In genomic region chr15:103069173-103069572, GRCm38 (mm10) we compare ENCODE assay signal across 10 mouse cellular contexts. TPM values are rescaled to one million over a fixed set of nuclear protein-coding genes. Genes with fewer than 3 reads are reported as not detected.
DNase-seq lines count a peak whose midpoint lies in the region; ATAC-seq lines count a peak whose summit lies in the region.
"Had no signal": no experiment of that assay in that cellular context is flagged by ENCODE, and none has a peak within 500 bp of the region (broad histone marks: within the 10 kb centered on the region; RNA-seq: fewer than 3 reads in every experiment).

No protein-coding gene starts in this region.

- H3K9ac ChIP-seq in kidney, embryonic 16.5 days (replicated peaks; ENCODE audit: low read length), result peak overlapping the region; percentile 57
- peak overlapping the region; percentile 47; the same call in 1 of the 2 replicates for H3K9ac ChIP-seq in hindbrain, embryonic 16.5 days (ENCODE audit: low read depth, low read length)
- peak overlapping the region; percentile 47; the same call in 1 of the 2 replicates for H3K9ac ChIP-seq in neural tube, embryonic 11.5 days (ENCODE audit: low read length)

- 2% methylated on average over 18 of the region's 18 CpGs for WGBS in kidney, embryonic 16.5 days
- 2% methylated on average over 18 of the region's 18 CpGs for WGBS in hindbrain, embryonic 16.5 days
- under 1% methylated on average over 18 of the region's 18 CpGs for WGBS in neural tube, embryonic 11.5 days

- H3K27ac ChIP-seq in kidney, embryonic 16.5 days (ENCODE audit: low read length), result peak overlapping the region; percentile 77
- H3K27ac ChIP-seq in hindbrain, embryonic 16.5 days (ENCODE audit: low read depth, low read length), result no peak overlapping the region
- peak overlapping the region; percentile 86 for H3K27ac ChIP-seq in neural tube, embryonic 11.5 days (ENCODE audit: low read depth, low read length)

- H3K36me3 ChIP-seq in kidney, embryonic 16.5 days (ENCODE audit: insufficient read depth, low read length), result no peaks in the 10 kb centered on the region
- no peaks in the 10 kb centered on the region for H3K36me3 ChIP-seq in hindbrain, embryonic 16.5 days (ENCODE audit: control insufficient read depth, insufficient read depth, low read length)
- no peaks in the 10 kb centered on the region for H3K36me3 ChIP-seq in neural tube, embryonic 11.5 days (ENCODE audit: control insufficient read depth, insufficient read depth, low read length)

- peak overlapping the region; percentile 54 for H3K4me2 ChIP-seq in kidney, embryonic 16.5 days (replicated peaks; ENCODE audit: low read depth, low read length)
- peak overlapping the region; percentile 47 for H3K4me2 ChIP-seq in hindbrain, embryonic 16.5 days (ENCODE audit: low read length)
- H3K4me2 ChIP-seq in neural tube, embryonic 11.5 days (ENCODE audit: low read depth), result peak overlapping the region; percentile 38

- peaks cover 48% of the 10 kb centered on the region for H3K4me1 ChIP-seq in kidney, embryonic 16.5 days (ENCODE audit: insufficient read depth, low read length)
- peaks cover 7% of the 10 kb centered on the region; the same call in 1 of the 2 replicates for H3K4me1 ChIP-seq in hindbrain, embryonic 16.5 days (ENCODE audit: control insufficient read depth, insufficient read depth, low read depth, low read length)
- H3K4me1 ChIP-seq in neural tube, embryonic 11.5 days (ENCODE audit: control insufficient read depth, insufficient read depth, low read length), result peaks cover 54% of the 10 kb centered on the region

- H3K27me3 ChIP-seq in kidney, embryonic 16.5 days (ENCODE audit: insufficient read depth, low read length), result no peaks in the 10 kb centered on the region
- peaks cover 25% of the 10 kb centered on the region for H3K27me3 ChIP-seq in hindbrain, embryonic 16.5 days (replicated peaks; ENCODE audit: control insufficient read depth, insufficient read depth, low read length)
- H3K27me3 ChIP-seq in neural tube, embryonic 11.5 days (ENCODE audit: control insufficient read depth, insufficient read depth, low read length), result no peaks in the 10 kb centered on the region
- H3K27me3 ChIP-seq: Patski had no signal

- ATAC-seq in kidney, embryonic 16.5 days (ENCODE audit: low FRiP score, low TSS enrichment), result peak; percentile 85
- ATAC-seq in hindbrain, embryonic 16.5 days, result peak; percentile 68
- peak; percentile 71 for ATAC-seq in neural tube, embryonic 11.5 days (ENCODE audit: insufficient read depth, low FRiP score, low TSS enrichment)
- ATAC-seq: Patski had no signal

- H3K4me3 ChIP-seq in kidney, embryonic 16.5 days (ENCODE audit: low read length), result peak overlapping the region; percentile 36
- H3K4me3 ChIP-seq in hindbrain, embryonic 16.5 days (ENCODE audit: low read length), result no peak overlapping the region
- no peak overlapping the region for H3K4me3 ChIP-seq in neural tube, embryonic 11.5 days (ENCODE audit: low read depth, low read length)

- no peaks in the 10 kb centered on the region for H3K9me3 ChIP-seq in kidney, embryonic 16.5 days (ENCODE audit: low read length)
- H3K9me3 ChIP-seq in hindbrain, embryonic 16.5 days (ENCODE audit: control insufficient read depth, low read length), result no peaks in the 10 kb centered on the region
- H3K9me3 ChIP-seq in neural tube, embryonic 11.5 days (ENCODE audit: control insufficient read depth, low read length), result no peaks in the 10 kb centered on the region

- DNase-seq in kidney, adult 18-20 months, result no peak
- DNase-seq in embryo, embryonic 10 days (ENCODE audit: low spot score), result peak; percentile 89
- DNase-seq in neural tube, embryonic 11.5 days (ENCODE audit: low spot score), result peak; percentile 85
- DNase-seq in thymus, postnatal 10 days (ENCODE audit: low spot score in 2 of 2), result no peak
- DNase-seq in layer of hippocampus, postnatal 14 days (ENCODE audit: low spot score in 2 of 2), result no peak
- no peak for DNase-seq in spleen, postnatal 36 days (ENCODE audit: low spot score in 2 of 2)
- DNase-seq: thymus, postnatal 36 days had no signal

RNA-seq across cellular contexts. Expression of gene Hoxc4, which starts 50.4 kb away (rescaled TPM):
- 6.9 and 8.6 TPM in 2 replicates for polyA plus RNA-seq in kidney, embryonic 16.5 days (2015; fragmentation: Nextera tagmentation; extraction: Ambion mirVana)
- polyA plus RNA-seq in hindbrain, embryonic 16.5 days (2015; fragmentation: Nextera tagmentation; extraction: Ambion mirVana), result 57.7 and 61.2 TPM in 2 replicates
- polyA plus RNA-seq in neural tube, embryonic 11.5 days (2014; fragmentation: Nextera tagmentation; extraction: Ambion mirVana), result 62.6 and 67.3 TPM in 2 replicates
- total RNA-seq in layer of hippocampus, postnatal 14 days (2021), result not detected

Comparison
In these comparisons a context has a peak if more than half of its experiments do, and no peak if none do; other contexts are left out.
1. DNase-seq: peak in embryo, embryonic 10 days (single experiment) and neural tube, embryonic 11.5 days (single experiment); none in kidney, adult 18-20 months (single experiment), thymus, postnatal 10 days (0 of 2), layer of hippocampus, postnatal 14 days (0 of 2) and spleen, postnatal 36 days (0 of 2).
2. Peak in every context shown above with its lines, with median percentiles within 50 percentile points of each other: ATAC-seq, H3K4me2 ChIP-seq and H3K9ac ChIP-seq.